Mouse (Mus musculus) testis, adult 2 months (tissue): Measurements from ENCODE around the gene Slc25a11.

Experiments used
- CTCF ChIP-seq: fragments of 200-500 bp; IDR thresholded peaks from 2 replicates; pipeline ENCODE4 v1.5.1; 2012; ENCODE audit warnings: low read depth, mild to moderate bottlenecking, inconsistent platforms, low read length, moderate library complexity; ENCODE audit not compliant: control insufficient read depth, insufficient read depth, insufficient replicate concordance
- POLR2A ChIP-seq: fragments of 200-500 bp; IDR thresholded peaks from 2 replicates; pipeline ENCODE4 v1.6.1; 2012; ENCODE audit warnings: low read depth, mild to moderate bottlenecking, inconsistent platforms, low read length, moderate library complexity; ENCODE audit not compliant: control insufficient read depth

DNA sequence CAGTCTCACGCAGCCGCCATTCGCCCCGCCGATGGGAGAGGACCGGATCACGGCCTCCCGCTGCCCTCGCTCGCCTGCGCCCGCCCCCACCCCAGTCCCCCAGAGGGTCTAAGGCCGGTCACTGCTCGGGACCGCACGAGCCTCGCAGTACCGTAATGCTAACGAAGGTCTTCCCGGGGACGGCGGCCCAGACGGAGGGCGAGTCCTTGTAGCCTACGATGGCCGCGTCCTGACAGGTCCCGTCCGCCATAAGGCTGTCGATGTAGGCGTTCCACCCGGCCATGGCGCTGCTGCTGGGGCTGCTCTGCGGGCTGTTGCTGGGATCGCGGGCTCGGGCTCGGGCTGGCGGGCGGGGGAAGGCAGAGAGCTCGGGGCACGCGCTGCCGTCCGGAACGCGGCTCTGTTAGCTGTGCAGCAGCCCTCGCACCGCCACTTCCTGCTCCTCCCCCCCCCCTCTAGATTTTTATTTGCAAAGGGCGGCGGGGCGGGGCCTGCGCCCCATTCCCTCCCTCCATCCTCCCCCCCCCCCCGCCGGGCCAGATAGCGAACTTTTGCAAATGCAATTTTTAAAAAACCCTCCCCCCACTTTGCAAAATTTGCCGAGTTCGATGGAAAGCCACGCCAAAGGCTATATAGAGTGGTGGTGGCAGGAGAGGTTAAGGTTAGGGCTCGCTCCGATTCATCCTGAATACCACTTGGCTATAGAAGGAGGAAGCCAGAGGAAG is 7.1 kb upstream of the Slc25a11 start, which contains the start of gene Pfn1:
- TF ChIP-seq CTCF: no peak
- TF ChIP-seq POLR2A: peak; percentile 80
